Mouse (Mus musculus) kidney, adult 2 months (tissue): Measurements from ENCODE around the gene Ube2e2.

Experiments used
- CTCF ChIP-seq: fragments of 200-500 bp; conservative IDR thresholded peaks from 2 replicates; pipeline ENCODE4 v1.5.1; 2011; ENCODE audit warnings: low read depth, mild to moderate bottlenecking, control low read depth, low read length, moderate library complexity, mixed read lengths; ENCODE audit not compliant: insufficient read depth, insufficient read length
- POLR2A ChIP-seq: fragments of 200-500 bp; IDR thresholded peaks from one replicate; pipeline ENCODE4 v1.6.1; 2011; ENCODE audit warnings: low read depth, low read length, control low read depth

GRCm38 (mm10) chr14:18716970-18717369 is 177.1 kb downstream of the Ube2e2 start:
- TF ChIP-seq POLR2A: no peak
- no peak for TF ChIP-seq CTCF
